Mouse (Mus musculus): Measurements from ENCODE around the gene Abcg1. TPM values are rescaled to one million over a fixed set of nuclear protein-coding genes. Genes with fewer than 3 reads are reported as not detected.

Gene Abcg1
- polyA plus RNA-seq, 1 experiment from 2014 or later = 7.1 TPM

- no peak overlapping the region for H3K4me2 ChIP-seq
- no peak overlapping the region for H3K9ac ChIP-seq
- H3K4me3 ChIP-seq (replicated peaks) = no peak overlapping the region
- H3K27ac ChIP-seq = no peak overlapping the region
- H3K36me3 ChIP-seq = no peaks in the 10 kb centered on the region
- no peaks in the 10 kb centered on the region for H3K27me3 ChIP-seq
- WGBS = 76% methylated on average over 9 of the region's 9 CpGs
- H3K4me1 ChIP-seq = 0 out of 2 replicates have a peak, but pooled peaks cover 3% of the 10 kb centered on the region
- H3K9me3 ChIP-seq (replicated peaks) = peaks cover 4% of the 10 kb centered on the region
- ATAC-seq (replicated peaks; ENCODE audit: low FRiP score) = no peak
Measured at GRCm38 (mm10) chr17:31028821-31029370, 28.6 kb upstream of the Abcg1 start.

DNA sequence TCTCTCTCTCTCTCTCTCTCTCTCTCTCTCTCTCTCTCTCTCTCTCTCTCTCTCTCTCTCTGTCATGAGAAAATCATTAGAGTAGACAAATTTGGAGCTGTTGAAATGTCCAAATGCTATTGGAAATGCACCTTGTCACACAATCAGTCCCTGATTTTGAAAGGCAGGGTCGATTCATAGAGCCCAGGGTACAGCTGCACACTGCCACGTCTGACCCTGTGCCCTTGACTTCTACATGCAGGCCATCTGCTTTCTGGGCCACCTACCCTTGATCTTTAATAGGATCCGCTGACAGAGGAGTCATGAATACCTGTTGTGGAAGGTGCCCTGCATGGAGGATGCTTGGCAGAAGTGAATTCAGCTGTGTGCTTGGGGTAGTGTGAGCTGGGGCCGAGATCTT lies 28.1 kb upstream of the Abcg1 start:
- 0 out of 2 replicates have a peak, but pooled peaks cover 1% of the 10 kb centered on the region for H3K4me1 ChIP-seq
- peaks cover 4% of the 10 kb centered on the region for H3K9me3 ChIP-seq (replicated peaks)
- H3K4me3 ChIP-seq (replicated peaks) = no peak overlapping the region
- no peak for ATAC-seq (replicated peaks; ENCODE audit: low FRiP score)
- 85% methylated on average over 4 of the region's 4 CpGs for WGBS
- no peaks in the 10 kb centered on the region for H3K27me3 ChIP-seq
- no peaks in the 10 kb centered on the region for H3K36me3 ChIP-seq
- no peak overlapping the region for H3K27ac ChIP-seq
- no peak overlapping the region for H3K4me2 ChIP-seq
- no peak overlapping the region for H3K9ac ChIP-seq

DNA sequence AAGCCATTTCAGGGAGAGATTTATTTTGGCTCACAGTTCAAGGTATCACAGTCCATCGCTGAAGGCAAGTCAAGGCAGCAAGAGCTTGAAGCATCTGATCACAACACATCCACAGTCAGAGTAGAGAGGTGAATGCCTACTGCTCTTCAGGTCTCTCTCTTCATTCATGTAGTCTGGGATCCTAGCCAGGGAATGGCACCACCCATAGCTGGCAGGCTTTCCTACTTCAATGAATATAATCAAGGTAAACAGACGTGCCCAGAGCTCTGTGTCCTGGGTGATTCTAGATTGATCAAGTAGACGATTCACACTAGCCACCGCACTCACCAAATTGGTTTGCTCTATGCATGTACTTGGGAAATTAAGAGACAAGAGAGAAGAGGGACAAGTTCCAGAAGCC lies 25.1 kb upstream of the Abcg1 start:
- Histone ChIP-seq H3K4me1 (peaks cover 8% of the 10 kb centered on the region; the same call in 1 of the 2 replicates), H3K27me3 (no peaks in the 10 kb centered on the region), H3K27ac (no peak overlapping the region), H3K9me3 (replicated peaks) (peaks cover 4% of the 10 kb centered on the region), H3K36me3 (no peaks in the 10 kb centered on the region), H3K4me2 (no peak overlapping the region), H3K4me3 (replicated peaks) (no peak overlapping the region), H3K9ac (no peak overlapping the region)
- WGBS = 90% methylated on average over 4 of the region's 4 CpGs
- ATAC-seq (replicated peaks; ENCODE audit: low FRiP score) = no peak

DNA sequence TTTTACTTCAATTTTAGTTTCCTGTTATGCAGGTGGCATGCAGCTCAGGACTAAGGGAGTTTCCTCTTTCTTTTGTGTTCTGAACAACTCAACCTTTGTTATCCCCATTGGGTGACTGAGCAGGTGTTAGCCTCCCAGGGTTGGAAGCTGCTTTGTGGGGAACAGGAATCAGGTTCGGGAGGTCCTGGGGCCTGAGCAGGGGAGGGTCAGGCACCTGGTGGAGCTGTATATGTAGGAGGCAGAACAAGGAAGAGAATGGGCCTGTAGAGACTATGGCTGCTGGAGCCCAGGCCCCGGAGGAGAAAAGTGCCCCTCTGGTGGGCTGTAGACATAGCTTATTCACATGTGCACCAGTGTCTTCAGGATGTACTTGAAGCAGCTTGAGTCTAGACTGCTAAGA lies 24.2 kb upstream of the Abcg1 start:
- no peak overlapping the region for H3K27ac ChIP-seq
- 77% methylated on average over 2 of the region's 2 CpGs for WGBS
- no peak overlapping the region for H3K9ac ChIP-seq
- ATAC-seq (replicated peaks; ENCODE audit: low FRiP score) = no peak
- peaks cover 4% of the 10 kb centered on the region for H3K9me3 ChIP-seq (replicated peaks)
- no peaks in the 10 kb centered on the region for H3K27me3 ChIP-seq
- H3K4me2 ChIP-seq = no peak overlapping the region
- H3K36me3 ChIP-seq = no peaks in the 10 kb centered on the region
- H3K4me1 ChIP-seq = peaks cover 9% of the 10 kb centered on the region; the same call in 1 of the 2 replicates
- no peak overlapping the region for H3K4me3 ChIP-seq (replicated peaks)

DNA sequence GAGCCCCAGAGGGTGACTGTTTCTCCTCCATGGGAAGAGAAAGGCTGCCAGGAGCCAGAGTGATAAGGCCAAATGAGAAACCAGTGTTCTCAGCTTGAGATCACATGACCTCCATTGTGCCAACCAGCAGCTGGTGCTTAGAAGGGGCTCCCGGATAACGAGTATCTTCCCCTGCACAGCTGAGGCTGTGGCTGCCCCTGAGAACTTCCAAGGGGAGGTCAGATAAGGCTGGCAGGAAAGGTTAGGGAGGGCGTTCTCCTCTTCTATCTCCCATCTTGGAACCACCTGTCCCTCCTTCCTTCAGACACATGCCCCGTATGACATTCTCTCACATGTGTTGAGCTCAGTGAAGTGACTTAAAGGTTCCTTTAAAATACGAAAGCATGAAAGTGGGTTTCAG lies 23.3 kb upstream of the Abcg1 start:
- Histone ChIP-seq H3K4me1 (peaks cover 9% of the 10 kb centered on the region; the same call in 1 of the 2 replicates), H3K27me3 (no peaks in the 10 kb centered on the region), H3K36me3 (no peaks in the 10 kb centered on the region), H3K27ac (no peak overlapping the region), H3K9ac (no peak overlapping the region), H3K9me3 (replicated peaks) (peaks cover 4% of the 10 kb centered on the region), H3K4me3 (replicated peaks) (no peak overlapping the region), H3K4me2 (no peak overlapping the region)
- ATAC-seq (replicated peaks; ENCODE audit: low FRiP score) = no peak
- WGBS = 55% methylated on average over 5 of the region's 5 CpGs

DNA sequence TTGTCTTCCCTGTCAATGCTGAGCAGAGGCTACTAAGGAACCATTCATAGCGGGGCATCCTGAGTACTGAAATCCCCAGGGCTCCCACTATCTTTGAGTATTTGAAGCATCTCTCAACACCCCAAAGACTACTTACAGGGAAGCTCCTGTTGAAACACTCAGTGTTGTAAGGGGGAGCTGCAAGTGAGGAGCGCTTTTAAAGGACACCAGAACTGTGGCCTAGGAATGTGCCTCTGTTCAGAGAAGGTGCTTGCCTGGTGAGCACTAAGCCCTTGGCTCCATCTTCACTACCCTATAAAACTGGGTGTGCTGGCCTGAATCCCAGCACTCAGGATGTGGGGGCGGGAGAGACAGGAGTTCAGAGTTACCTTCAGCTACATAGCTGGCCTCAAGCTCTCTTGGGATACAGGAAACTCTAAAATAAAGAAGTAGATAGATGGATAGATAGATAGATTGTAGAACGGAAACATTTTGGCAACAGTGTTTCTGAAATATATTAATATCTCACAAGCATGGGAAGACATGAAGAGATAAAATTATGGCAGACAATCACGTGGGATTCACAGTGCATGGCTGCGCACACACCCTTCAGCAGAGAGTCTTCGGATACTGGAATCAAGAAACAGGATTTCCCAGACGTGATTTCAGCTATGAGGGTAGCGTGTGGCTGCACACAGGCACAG lies 22.7 kb upstream of the Abcg1 start:
- no peak overlapping the region for H3K9ac ChIP-seq
- no peaks in the 10 kb centered on the region for H3K27me3 ChIP-seq
- no peaks in the 10 kb centered on the region for H3K36me3 ChIP-seq
- no peak overlapping the region for H3K27ac ChIP-seq
- no peak overlapping the region for H3K4me3 ChIP-seq (replicated peaks)
- H3K4me1 ChIP-seq = peaks cover 12% of the 10 kb centered on the region
- H3K9me3 ChIP-seq (replicated peaks) = peaks cover 4% of the 10 kb centered on the region
- no peak overlapping the region for H3K4me2 ChIP-seq
- no peak for ATAC-seq (replicated peaks; ENCODE audit: low FRiP score)
- WGBS = 80% methylated on average over 9 of the region's 9 CpGs

DNA sequence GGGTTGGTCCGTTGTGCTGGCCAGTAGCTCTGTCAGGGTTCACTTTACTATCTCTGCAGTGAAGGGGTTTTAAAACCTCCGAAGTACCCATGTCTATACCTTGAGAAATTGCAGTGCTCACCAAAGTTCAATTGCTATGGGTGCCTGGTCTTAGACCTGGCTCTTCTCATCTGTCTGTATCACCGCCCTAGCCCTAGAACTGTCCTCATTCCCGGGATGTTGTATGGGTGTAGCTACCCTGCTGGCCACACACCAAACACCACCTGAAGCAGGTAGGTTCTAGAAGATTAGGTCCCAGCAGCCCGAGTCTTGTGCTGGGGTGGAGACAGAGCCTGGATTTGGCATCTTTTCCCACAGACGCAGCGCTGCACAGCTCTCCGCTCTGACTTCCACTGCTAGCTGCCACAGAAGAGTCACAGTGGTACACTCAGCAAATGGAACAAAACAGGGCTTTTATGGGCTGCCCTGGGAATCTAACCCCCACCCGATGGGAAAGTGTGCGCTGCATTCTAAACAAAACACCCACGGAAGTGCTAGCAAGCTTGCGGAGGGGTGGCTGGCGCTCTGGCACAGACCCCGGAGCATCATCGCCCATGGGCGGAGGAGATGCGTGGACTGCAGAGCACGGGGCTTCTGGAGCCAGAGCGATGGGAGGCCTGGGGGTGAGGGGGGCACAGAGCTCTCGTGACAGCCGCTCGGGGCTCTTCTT lies 21.2 kb upstream of the Abcg1 start:
- Histone ChIP-seq H3K4me2 (no peak overlapping the region), H3K4me1 (peaks cover 12% of the 10 kb centered on the region), H3K9me3 (replicated peaks) (peaks cover 4% of the 10 kb centered on the region), H3K36me3 (no peaks in the 10 kb centered on the region), H3K4me3 (replicated peaks) (no peak overlapping the region), H3K27ac (no peak overlapping the region), H3K9ac (no peak overlapping the region), H3K27me3 (no peaks in the 10 kb centered on the region)
- 73% methylated on average over 22 of the region's 22 CpGs for WGBS
- no peak for ATAC-seq (replicated peaks; ENCODE audit: low FRiP score)

DNA sequence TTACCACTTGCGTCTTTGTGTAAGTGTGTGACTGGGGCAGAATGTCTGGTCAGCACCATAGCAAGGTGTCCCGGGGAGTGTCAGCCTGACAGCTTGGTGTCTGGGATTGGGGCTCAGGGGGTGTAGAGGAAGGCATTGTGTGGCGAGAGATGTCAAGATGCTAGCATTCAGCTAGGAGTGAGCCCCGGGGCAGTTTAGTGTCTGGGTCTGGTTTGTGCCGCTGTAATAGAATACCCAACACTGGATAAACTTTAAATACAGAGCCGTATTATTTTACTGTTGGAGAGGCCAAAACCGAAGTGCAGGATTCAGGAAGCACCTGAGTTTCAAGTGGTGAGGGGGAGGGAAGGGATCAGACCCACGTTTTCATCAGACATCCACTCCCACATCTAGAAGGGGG lies 20.1 kb upstream of the Abcg1 start:
- no peak overlapping the region for H3K27ac ChIP-seq
- H3K27me3 ChIP-seq = no peaks in the 10 kb centered on the region
- no peak overlapping the region for H3K4me3 ChIP-seq (replicated peaks)
- H3K9me3 ChIP-seq (replicated peaks) = no peaks in the 10 kb centered on the region
- 61% methylated on average over 8 of the region's 8 CpGs for WGBS
- H3K36me3 ChIP-seq = no peaks in the 10 kb centered on the region
- H3K9ac ChIP-seq = no peak overlapping the region
- H3K4me2 ChIP-seq = no peak overlapping the region
- H3K4me1 ChIP-seq = peaks cover 12% of the 10 kb centered on the region
- no peak for ATAC-seq (replicated peaks; ENCODE audit: low FRiP score)

DNA sequence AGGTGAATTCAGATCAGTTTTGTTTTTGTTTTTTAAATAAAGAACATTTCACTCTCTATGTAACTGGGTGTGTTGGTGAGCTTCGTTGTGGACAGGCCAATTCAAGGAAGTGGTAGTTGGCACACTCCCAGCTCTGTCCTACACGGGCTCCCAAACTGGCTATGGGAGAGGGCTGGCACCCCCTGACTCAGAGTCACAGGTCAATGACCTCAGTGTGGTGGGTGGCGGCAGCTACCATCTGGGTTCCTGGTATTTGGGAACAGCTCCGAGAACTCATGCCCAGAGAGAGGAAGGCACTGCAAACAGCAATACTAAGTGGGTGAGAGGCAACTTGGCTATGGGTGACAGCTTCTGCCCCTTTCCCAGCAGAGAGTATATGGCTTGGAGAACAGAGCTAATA lies 19.1 kb upstream of the Abcg1 start:
- ATAC-seq (replicated peaks; ENCODE audit: low FRiP score) = no peak
- 63% methylated on average over 4 of the region's 4 CpGs for WGBS
- H3K27ac ChIP-seq = no peak overlapping the region
- no peak overlapping the region for H3K4me3 ChIP-seq (replicated peaks)
- H3K9me3 ChIP-seq (replicated peaks) = no peaks in the 10 kb centered on the region
- H3K36me3 ChIP-seq = no peaks in the 10 kb centered on the region
- peaks cover 12% of the 10 kb centered on the region for H3K4me1 ChIP-seq
- H3K27me3 ChIP-seq = no peaks in the 10 kb centered on the region
- no peak overlapping the region for H3K9ac ChIP-seq
- no peak overlapping the region for H3K4me2 ChIP-seq

- no peak for ATAC-seq (replicated peaks; ENCODE audit: low FRiP score)
- no peaks in the 10 kb centered on the region for H3K36me3 ChIP-seq
- H3K4me2 ChIP-seq = no peak overlapping the region
- H3K27ac ChIP-seq = no peak overlapping the region
- no peaks in the 10 kb centered on the region for H3K27me3 ChIP-seq
- no peak overlapping the region for H3K4me3 ChIP-seq (replicated peaks)
- peaks cover 12% of the 10 kb centered on the region for H3K4me1 ChIP-seq
- no peak overlapping the region for H3K9ac ChIP-seq
- 49% methylated on average over 7 of the region's 7 CpGs for WGBS
- H3K9me3 ChIP-seq (replicated peaks) = no peaks in the 10 kb centered on the region
Measured at GRCm38 (mm10) chr17:31039626-31040025, 17.8 kb upstream of the Abcg1 start.

DNA sequence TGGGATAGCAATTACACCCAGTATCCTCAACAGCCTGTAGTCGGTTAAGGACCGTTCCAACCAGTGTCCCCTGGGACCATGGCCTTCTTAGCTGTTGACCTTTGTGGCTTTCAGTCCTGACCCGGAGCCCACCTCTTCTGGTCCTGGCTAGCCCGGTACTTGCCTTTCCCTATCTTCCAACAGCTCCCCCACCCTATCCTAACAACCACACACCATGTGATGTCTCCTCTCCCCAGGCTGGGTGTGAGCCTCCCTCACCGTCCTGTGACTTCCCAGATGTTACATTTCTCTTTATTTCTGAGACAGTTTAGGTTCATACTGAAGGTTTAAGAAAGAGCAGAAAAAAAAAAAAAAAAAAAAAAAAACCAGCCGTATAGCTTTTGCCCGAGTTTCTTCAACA lies 17.1 kb upstream of the Abcg1 start:
- ATAC-seq (replicated peaks; ENCODE audit: low FRiP score) = no peak
- no peak overlapping the region for H3K4me3 ChIP-seq (replicated peaks)

GRCm38 (mm10) chr17:31042751-31043150 lies 14.7 kb upstream of the Abcg1 start:
- no peak overlapping the region for H3K4me2 ChIP-seq
- peaks cover 3% of the 10 kb centered on the region; the same call in 1 of the 2 replicates for H3K4me1 ChIP-seq
- no peaks in the 10 kb centered on the region for H3K27me3 ChIP-seq
- WGBS = 72% methylated on average over 2 of the region's 2 CpGs
- no peak overlapping the region for H3K27ac ChIP-seq
- H3K9ac ChIP-seq = no peak overlapping the region
- H3K9me3 ChIP-seq (replicated peaks) = no peaks in the 10 kb centered on the region
- ATAC-seq (replicated peaks; ENCODE audit: low FRiP score) = no peak
- no peaks in the 10 kb centered on the region for H3K36me3 ChIP-seq
- H3K4me3 ChIP-seq (replicated peaks) = no peak overlapping the region

More for the DNA sequence above, 17.1 kb upstream of the Abcg1 start:
- Histone ChIP-seq H3K36me3 (no peaks in the 10 kb centered on the region), H3K27ac (no peak overlapping the region), H3K9ac (no peak overlapping the region), H3K9me3 (replicated peaks) (no peaks in the 10 kb centered on the region), H3K27me3 (no peaks in the 10 kb centered on the region), H3K4me1 (peaks cover 12% of the 10 kb centered on the region), H3K4me2 (no peak overlapping the region)
- WGBS = 68% methylated on average over 7 of the region's 7 CpGs
